Mouse (Mus musculus) erythroblast, adult 5-6 weeks (primary cell): ENCODE measurements around the gene Tead3. TPM values are rescaled to one million over a fixed set of nuclear protein-coding genes. Genes with fewer than 3 reads are reported as not detected.
A peak's percentile ranks its signal among the peaks of the same experiment; 100 is the strongest.

Experiments
- ATAC-seq: replicated peaks from 2 replicates; pipeline ENCODE4 v1.8.0; 2016; ENCODE audit warnings: moderate number of reproducible peaks, mild to moderate bottlenecking, moderate TSS enrichment, inconsistent platforms; ENCODE audit not compliant: poor library complexity, low FRiP score, severe bottlenecking
- total RNA-seq, 2 experiments: library from RNA; stranded (forward) in 1 of 2; stranded (reverse) in 1 of 2; fragments of 150-400 nt in 1 of 2; fragments of 200-764, 138-1000 nt in 1 of 2; gene quantifications; 2 replicates each; pipeline versions ENCODE4 v1.2.3 to v1.2.4; 2015 to 2017; ENCODE audit warnings: low replicate concordance in 2 of 2

Tead3 gene
- total RNA-seq, 2 experiments from 2014 or later: not detected

DNA sequence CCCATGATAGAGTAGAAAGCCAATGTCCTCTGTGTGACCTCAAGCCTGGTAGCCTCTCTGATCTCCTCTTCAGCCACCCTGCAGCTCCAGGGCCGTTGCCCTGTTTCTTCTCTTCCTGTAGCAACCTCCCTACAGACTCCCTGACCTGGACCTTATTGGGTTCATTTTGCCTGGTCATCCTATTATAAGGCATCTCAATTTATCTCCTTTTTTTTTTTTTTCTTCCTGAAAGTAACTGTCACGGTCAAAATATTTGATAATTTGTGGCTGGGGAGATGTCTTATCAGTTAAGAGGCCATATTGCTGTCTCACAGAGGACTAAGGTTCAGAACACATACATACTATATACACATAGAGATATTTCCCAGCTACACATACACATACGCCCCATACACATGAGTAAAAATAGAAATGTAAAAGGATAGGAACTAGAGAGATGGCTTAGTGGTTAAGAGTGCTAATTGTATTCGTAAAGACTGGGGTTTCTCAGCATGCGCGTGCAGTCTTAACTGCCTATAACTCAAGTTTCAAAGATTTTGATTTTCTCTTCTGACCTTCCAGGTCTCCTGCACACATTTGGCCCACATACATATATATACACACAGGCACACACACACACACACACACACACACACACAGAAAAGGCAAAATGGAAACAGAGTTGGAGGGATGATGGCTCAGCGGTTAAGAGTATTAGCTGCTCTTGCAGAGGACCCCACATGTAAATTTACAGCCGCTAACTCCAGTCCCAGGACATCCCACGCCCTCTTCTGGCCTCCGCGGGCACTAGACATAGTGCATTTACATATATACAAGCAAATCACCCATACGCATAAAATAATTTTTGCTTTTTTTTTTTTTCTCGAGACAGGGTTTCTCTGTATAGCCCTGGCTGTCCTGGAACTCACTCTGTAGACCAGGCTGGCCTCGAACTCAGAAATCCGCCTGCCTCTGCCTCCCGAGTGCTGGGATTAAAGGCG is 38.1 kb downstream of the Tead3 start:
- peak; percentile 43; the same call in 1 of the 2 replicates for ATAC-seq

DNA sequence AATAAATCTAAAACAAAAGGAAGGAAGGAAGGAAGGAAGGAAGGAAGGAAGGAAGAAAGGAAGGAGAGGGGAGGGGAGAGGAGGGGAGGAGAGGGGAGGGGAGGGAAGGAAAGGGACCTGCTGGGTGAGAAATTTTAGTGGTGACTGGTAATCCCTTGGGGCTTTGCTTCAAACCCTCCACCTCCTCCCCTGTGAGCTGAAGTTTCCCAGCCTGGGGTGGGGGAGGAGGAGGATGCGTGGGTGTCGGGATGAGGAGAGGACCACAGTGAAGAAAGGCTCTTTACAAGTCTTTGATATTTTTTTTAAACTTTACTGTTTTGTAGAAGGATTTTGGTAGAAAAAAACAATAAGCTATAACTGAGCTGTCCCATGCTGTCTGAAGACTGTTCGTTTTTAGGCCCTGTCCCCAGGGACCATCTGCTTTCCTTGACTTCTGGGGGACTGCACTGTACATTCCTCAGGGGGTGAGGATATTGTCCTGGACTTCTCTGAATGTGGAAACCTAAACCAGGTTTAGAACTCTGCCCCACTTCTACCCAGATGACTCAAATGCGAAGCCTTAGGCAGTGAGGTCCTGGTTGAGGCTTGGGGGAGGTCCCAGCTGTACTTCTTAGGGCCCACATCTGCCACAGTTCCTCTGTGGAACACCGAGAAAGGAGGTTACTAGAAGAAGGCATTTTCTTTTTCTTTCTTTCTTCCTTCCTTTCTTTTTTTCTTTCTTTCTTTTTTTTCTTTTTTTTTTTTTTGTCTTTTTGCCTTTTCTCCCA is 39.1 kb downstream of the Tead3 start:
- ATAC-seq: no peak

DNA sequence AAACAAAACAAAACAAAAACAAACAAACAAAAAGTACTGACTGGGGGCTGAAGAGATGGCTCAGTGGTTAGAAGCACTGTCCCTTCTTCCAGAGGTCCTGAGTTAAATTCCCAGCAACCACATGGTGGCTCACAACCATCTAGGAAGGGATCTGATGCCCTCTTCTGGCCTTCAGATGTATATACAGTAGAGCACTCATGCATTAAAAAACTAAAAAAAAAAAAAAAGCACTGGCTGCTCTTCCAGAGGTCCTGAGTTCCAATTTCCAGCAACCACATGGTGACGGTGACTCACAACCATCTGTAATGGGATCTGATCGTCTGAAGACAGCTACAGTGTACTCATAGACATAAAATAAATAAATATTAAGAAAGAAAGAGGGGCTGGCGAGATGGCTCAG is 39.8 kb downstream of the Tead3 start:
- ATAC-seq: no peak

DNA sequence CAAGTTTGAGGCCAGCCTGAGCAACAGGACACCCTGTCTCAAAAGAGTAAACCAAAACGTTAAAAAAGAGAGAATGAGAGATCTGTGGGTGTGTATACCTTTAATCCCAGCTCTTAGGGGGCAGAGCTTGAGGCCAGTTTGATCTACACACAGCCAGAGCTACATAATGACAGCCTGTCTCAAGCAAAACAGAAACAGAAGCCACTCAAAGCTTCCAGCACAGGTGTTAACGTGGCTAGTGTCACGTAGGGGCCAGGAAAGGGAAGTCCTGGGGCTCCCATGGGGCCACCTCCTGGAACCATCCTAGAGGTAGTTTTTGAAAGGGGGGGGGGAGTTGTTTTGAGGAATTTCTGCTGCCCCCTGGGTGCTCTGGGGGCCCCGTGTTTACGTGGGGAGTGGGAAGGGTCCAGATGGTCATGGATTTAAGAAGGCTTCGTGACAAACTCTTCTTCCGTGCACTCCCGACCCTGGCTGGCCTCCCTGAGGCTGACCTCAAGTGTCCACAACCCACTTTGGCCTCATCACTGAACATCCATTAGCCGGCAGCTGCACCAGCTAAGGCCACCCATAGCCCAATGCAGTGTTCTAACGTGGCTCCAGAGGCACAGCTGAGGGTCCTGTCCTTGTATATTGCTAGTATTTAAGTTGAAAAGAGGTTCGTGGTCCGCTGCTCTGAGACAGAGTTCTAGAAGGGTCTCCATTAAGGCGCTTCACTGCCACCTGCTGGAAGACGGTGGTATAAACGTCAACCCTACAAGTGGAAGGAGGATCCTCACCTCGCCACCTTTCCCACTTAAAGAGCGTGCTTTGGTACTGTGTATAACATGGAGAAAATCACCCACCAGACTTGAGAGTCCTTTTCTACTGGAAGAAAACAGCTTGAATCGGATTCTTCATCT is 42.1 kb downstream of the Tead3 start:
- ATAC-seq: peak; percentile 44; the same call in 1 of the 2 replicates

DNA sequence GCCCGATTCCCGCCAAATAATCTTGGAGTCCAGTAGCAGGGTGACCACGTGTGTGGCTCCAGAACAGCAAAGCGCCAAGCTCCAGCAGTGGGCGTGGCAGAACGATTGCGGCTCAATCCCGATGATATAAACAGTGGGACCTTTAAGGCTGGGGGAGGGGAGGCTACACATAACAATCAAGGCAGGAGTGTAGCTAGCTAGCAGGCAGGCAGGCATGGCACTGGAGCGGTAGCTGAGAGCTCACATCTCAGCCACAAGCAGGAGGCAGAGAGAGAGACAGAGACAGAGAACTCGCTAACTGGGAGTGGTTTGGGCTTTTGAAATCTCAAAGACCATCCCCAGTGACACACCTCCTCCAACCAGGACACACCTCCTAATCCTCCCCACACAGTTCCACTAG is 45.4 kb downstream of the Tead3 start:
- no peak for ATAC-seq

DNA sequence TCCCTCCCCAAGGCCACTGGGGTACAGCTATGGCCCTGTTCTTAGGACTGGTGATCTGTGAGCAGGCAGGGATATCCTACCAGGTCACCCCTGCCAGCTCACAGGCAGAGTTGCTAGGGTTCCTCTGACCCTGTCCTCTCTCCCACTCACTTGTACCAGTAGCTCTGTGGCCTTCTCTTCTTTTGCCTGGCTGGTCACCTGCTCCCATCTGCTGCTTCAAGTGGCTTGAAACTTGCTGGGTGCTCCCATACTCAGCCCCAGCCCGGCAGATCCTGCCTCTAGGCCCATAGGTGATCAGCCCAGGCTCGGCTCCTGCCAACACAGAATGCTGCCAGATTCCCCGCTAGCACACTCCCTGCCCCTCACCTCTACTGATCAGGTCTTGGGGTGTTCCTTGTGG is 49.8 kb downstream of the Tead3 start:
- no peak for ATAC-seq

DNA sequence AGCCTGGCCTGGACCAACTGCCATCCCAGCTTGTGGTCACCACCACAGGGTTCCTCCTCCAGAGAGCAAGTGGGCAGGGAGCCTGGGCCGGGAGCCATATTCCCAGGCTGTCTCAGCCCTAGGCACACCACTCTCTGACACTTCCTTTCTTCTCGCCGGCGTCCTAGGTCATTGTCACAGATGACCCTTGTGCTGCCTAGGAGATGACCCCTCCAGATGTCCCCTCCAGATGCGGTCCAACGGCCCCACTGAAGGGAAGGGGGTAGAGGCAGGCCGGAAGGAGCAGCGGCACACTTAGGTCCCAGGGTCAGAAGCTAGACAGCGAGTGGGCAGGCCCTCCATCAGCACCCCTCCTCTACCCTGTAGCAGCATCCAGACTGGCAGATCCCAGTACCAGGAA is 50.3 kb downstream of the Tead3 start:
- ATAC-seq: no peak

DNA sequence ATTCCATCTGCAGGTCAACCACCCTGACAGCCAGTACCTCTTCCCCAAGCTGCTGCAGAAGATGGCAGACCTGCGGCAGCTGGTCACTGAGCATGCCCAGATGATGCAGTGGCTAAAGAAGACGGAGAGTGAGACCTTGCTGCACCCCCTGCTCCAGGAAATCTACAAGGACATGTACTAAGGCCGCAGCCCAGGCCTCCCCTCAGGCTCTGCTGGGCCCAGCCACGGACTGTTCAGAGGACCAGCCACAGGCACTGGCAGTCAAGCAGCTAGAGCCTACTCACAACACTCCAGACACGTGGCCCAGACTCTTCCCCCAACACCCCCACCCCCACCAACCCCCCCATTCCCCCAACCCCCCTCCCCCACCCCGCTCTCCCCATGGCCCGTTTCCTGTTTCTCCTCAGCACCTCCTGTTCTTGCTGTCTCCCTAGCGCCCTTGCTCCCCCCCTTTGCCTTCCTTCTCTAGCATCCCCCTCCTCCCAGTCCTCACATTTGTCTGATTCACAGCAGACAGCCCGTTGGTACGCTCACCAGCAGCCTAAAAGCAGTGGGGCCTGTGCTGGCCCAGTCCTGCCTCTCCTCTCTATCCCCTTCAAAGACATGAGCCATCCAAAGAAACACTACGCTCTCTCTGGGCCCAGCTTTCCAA is 50.8 kb downstream of the Tead3 start:
- ATAC-seq: no peak

DNA sequence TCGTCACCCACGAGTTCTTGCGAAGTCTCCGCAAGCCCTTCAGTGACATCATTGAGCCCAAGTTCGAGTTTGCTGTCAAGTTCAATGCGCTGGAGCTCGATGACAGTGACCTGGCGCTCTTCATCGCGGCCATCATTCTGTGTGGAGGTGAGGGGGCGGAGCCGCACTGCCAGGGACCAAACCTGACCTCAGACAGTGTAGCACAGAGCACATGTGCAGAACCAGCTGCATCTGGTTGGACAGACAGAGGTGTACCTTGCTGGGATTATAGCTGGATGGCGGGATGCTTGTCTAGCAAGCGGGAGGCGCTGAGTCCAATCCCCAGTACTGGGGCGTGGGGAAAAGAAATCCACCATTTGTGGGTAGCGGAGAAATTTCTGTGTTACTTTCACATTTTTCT is 51.7 kb downstream of the Tead3 start:
- no peak for ATAC-seq

DNA sequence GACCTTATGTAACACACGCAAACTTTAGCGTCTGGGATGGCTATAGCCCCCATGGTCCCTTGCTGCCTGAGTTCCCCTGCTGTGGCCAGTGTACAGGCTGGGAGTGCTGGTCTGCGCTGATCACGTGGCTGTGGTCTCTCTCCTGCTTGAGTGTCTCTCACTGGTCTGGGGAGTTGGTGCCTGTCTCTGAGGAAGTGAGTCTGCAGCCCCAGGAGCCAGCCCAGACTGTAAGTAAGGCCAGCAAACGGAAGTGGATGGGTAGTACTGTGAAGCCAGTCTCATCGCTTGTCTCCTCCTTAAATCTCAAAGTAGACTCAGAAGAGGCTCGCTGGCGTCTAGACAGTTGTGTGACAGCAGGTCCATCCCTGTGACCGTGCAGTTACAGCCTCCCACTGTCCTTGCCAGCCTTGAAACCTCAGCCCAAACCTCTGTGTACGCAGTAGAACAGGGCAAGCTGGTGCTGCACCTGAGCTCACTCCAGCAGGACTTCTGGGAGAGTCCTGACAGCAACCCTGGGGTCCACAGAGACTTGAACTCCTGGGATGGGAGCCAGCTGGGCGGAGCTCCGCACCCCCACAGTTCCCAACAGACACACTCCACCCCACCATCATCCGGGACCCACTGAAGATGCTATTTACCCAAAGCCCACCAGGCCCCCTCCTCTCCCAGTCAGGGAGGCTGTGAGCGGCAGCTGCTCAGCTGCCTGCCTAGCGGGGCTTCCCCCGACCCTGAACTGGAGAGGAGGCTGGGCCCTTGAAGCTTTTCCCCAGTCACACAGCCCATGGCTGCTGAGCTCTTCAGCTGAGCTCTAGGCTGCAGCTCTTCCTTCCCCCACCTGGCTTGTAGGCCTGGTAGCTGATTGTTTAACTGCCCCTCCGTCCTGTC is 55.9 kb downstream of the Tead3 start:
- ATAC-seq: no peak

DNA sequence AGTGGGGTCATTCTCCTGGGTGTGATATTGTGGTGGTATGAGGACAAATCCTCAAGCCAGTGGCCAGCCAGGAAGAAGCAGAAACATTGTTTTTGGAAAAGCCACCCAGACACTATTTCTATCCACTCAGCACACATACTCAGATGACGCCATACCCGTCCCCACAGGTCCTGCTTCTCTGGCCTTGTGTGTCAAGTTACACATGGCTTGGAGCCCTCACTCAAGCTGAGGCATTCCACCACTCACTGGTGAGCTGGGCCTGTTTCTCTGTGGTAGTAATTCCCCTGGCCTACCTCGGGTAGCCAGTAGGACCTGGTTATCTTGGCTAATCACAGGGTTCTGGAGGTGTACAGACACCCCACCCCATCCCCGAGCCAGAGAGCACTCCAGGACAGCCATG is 56.9 kb downstream of the Tead3 start:
- ATAC-seq: no peak

DNA sequence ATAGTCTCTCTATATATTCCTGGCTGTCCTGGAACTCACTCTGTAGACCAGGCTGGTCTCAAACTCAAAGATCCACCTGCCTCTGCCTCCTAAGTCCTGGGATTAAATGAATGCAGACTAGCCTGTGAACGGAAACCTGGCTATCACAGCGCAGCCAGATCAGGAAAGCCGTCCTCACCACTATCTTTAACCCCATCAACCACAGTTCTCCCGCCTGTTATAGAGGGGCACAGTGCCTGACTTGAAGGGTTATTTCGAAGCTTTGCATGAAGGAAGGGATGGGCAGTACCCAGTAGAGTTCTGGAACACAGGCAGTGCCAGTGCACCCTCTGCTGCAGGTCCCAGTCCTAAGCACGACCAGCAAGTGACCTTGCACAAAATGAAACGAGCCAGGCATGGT is 59.3 kb downstream of the Tead3 start:
- no peak for ATAC-seq

DNA sequence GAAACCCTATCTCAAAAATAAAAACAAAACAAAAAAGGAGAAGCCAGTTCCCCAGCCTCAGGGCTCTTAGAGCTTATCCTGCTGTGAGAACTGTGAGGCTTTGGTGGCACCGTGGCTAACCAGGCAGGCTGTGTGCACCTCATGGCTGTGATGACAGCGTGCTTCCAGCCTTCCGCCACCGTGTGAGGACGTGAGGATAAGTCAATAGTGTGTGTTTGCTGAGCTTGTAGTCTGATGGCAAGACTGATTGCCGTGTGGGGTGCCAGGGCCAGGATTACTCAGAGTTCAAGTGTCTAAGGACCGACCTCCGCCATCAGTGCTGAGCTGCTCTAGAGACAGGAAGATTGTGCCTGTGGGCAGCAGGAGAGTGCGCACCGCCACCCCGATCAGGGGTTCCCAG is 59.9 kb downstream of the Tead3 start:
- ATAC-seq: no peak

DNA sequence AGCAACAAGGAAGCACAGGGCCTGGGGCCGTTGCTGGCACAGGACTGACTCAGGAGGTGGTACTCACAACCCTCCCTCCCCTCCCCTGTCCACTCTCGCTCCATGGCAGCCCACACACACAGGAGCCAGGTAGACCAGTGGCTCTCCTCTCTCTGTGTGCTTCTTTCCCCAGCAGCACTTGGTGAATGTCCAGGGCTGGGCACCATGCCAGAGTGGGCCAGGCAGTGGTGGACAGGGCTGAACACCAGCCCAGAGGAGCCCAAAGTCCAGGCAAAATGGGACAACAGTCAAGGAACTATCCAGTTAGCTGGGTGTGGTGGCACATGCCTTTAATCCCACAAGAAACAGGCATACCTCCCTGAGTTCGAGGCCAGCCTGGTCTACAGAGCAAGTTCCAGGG is 60.4 kb downstream of the Tead3 start:
- no peak for ATAC-seq

DNA sequence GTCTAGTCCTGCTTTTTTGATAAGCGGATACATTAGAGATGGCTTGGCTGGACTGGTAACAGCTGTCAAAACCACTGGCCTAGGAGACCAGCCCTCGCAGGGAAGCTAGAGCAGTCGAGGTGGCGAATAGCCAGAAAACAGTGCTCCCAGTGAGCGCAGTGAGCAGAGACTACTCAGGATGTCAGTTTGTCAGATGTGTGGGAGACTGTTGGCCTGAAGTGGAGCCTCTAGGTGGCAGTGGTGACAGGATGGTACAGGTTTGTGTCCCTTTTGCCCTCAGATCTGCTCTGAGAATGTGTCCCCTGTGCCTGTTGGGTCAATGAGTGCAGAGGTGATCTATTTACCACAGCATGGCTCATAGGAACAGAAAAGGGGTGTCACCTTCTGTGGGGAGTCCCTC is 62.6 kb downstream of the Tead3 start:
- ATAC-seq: no peak

DNA sequence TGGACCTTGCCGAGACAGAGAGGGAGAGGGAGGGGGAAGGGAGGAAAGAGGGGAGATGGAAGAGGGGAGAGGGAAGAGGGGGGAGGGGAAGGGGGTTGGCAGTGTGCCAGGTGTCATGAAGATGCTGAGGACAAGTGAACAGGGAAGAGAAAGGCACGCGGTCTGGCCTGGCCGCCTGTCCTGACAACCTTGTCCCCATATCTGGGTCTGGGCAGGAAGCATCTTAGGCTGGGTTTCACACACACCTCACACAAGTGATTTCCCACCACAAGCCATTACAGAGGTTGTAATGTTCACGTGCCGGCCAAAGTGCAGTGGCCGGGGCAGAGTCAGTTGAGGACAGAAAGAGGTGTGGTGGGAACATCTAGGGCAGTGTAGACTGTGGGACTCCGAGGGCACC is 63.0 kb downstream of the Tead3 start:
- ATAC-seq: no peak

DNA sequence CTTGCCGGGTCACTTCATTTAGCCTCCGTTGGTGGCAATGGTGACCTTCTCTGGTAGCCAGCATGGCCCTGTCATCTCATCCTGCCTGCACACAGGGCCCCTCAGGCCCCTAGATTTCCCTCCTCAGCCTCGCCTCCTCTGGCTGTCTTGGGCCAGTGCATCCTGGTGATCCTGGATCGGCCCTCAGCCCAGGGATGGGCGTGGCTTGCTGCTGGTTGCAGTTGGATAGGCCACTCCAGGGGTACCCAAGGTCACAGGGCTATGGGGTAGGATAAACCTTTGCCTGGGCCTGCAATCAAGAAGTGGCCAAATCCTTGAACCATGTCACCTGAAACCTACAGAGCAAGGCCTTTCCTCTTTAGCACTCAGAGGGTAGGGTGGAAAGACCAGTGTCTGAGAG is 63.7 kb downstream of the Tead3 start:
- peak; percentile 50; the same call in 1 of the 2 replicates for ATAC-seq

DNA sequence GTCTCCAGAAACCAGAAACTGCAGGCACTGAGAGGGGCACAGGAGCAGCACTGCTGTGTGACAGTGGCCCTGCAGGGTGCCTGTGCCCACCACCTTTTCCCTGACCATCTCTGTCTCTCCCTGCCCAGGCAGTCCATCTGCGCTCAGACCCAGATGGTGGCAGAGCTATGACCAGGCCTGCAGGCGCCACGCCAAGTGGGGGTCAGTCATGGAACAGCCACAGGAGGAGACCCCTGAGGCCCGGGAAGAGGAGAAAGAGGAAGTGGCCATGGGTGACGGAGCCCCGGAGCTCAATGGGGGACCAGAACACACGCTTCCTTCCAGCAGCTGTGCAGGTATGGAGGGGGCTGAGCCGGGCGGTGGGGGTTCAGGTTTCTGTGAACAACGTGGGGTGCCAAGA is 64.5 kb downstream of the Tead3 start:
- ATAC-seq: no peak

DNA sequence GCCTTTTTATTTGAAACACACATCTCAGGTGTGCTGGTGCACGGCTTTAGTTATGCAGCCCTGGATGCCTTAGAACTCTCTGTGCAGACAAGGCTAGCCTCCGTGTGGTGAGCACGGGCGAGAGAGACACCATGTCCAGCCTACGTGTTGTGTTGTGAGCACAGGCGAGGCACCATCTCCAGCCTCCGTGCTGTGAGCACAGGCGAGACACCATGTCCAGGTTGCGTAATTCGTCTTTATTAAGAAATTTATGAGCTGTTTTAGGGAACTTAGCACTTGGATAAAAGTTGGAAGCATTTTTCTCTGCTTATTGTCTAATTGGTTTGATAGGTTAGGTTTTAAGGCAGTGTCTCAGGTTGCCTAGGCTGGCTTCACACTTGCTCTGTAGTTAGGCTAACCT is 67.4 kb downstream of the Tead3 start:
- no peak for ATAC-seq
